In the genomic region with DNA sequence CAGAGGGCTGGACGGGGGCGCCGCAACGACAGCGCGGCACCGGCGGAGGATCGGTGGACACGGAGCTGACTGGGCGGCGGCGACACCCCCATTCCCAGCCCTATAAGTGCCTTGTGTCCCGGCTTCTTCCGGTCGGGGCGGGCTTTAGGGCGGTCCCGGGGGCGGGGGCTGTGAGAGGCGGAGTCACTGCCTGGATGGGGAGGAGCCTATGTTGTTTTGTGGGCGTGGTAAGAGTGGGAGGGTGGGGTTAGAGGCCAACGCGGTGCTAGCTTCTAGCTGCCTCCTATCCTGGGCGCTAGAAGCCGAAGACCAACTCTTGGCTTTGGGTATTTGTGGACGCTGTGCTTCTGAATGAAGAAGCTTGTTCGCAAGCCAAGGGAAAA, we compare ENCODE assay signal across 8 mouse cellular contexts. TPM values are rescaled to one million over a fixed set of nuclear protein-coding genes. Genes with fewer than 3 reads are reported as not detected.
DNase-seq lines count a peak whose midpoint lies in the region; ATAC-seq lines count a peak whose summit lies in the region.

A gene (minus strand): TSS at position 120 of the 383 bp plus-strand sequence.

- peak; percentile 97 for ATAC-seq in hindbrain, embryonic 13.5 days (ENCODE audit: low FRiP score)

- peak within 1 kb of the TSS; percentile 88 for H3K4me2 ChIP-seq in hindbrain, embryonic 13.5 days

- H3K4me3 ChIP-seq in hindbrain, embryonic 13.5 days = peak within 1 kb of the TSS; percentile 97

- no peaks in the 10 kb centered on the region for H3K36me3 ChIP-seq in hindbrain, embryonic 13.5 days

- H3K9ac ChIP-seq in hindbrain, embryonic 13.5 days = peak within 1 kb of the TSS; percentile 88

- 1% methylated on average over 27 of the region's 28 CpGs for WGBS in hindbrain, embryonic 13.5 days

- H3K27me3 ChIP-seq in hindbrain, embryonic 13.5 days = 0 out of 2 replicates have a peak, but pooled peaks cover 3% of the 10 kb centered on the region

- peak; percentile 94 for DNase-seq in T-cell, adult 2 months (ENCODE audit: low spot score)
- peak; percentile 96 to 97 for DNase-seq in cerebellum, postnatal 25 days
- DNase-seq in frontal cortex, postnatal 25 days (ENCODE audit: low spot score in 2 of 2) = peak; percentile 85 to 92
- DNase-seq in layer of hippocampus, postnatal 25 days (ENCODE audit: extremely low spot score in 1 of 2, low spot score in 1 of 2) = peak; percentile 89 to 92
- DNase-seq in lung, postnatal 14 days = peak; percentile 97
- peak; percentile 97 for DNase-seq in ovary, postnatal 36 days (ENCODE audit: low spot score)
- DNase-seq in thymus, postnatal 14 days = peak; percentile 96

- no peaks in the 10 kb centered on the region for H3K9me3 ChIP-seq in hindbrain, embryonic 13.5 days

- H3K4me1 ChIP-seq in hindbrain, embryonic 13.5 days (replicated peaks) = peaks cover 10% of the 10 kb centered on the region

- H3K27ac ChIP-seq in hindbrain, embryonic 13.5 days = peak within 1 kb of the TSS; percentile 85

RNA-seq across cellular contexts. Expression of the gene that starts here (rescaled TPM):
- 5.9 and 6.1 TPM in 2 replicates for polyA plus RNA-seq in hindbrain, embryonic 13.5 days (2015; fragmentation: Nextera tagmentation; extraction: Ambion mirVana)
- 1 to 10 TPM; 8.9 TPM for total RNA-seq in layer of hippocampus, postnatal 25 days (2021)

Comparison
In these comparisons a context has a peak if more than half of its experiments do, and no peak if none do; other contexts are left out.
1. Peak in every context shown above with its lines: DNase-seq, ATAC-seq, H3K4me3 ChIP-seq and H3K27ac ChIP-seq.